Mouse (Mus musculus) hindbrain, embryonic 15.5 days (tissue): ENCODE results near the gene Rassf2. TPM values are rescaled to one million over a fixed set of nuclear protein-coding genes. Genes with fewer than 3 reads are reported as not detected.
A peak's percentile ranks its signal among the peaks of the same experiment; 100 is the strongest.

Source experiments
- ATAC-seq: fragments of 200-750 bp; cut with Nextera tagmentation; 2 replicates; pipeline ENCODE4 v1.8.0; 2017; ENCODE audit warnings: low read depth, moderate number of reproducible peaks, moderate TSS enrichment; ENCODE audit not compliant: low FRiP score
- H3K27ac ChIP-seq: fragments of 300-500 bp; sonication (generic); replicated peaks from 2 replicates; pipeline ENCODE4 v1.5.1; 2015; ENCODE audit warnings: mild to moderate bottlenecking, inconsistent platforms
- H3K27me3 ChIP-seq: fragments of 300-500 bp; sonication (generic); 2 replicates; pipeline ENCODE4 v1.6.1; 2015; ENCODE audit warnings: control low read depth, inconsistent platforms
- H3K36me3 ChIP-seq: fragments of 300-500 bp; sonication (generic); 2 replicates; pipeline ENCODE4 v1.6.1; 2015; ENCODE audit warnings: control low read depth, inconsistent platforms
- H3K4me1 ChIP-seq: fragments of 300-500 bp; sonication (generic); replicated peaks from 2 replicates; pipeline ENCODE4 v1.6.1; 2015; ENCODE audit warnings: control low read depth, inconsistent platforms
- H3K4me2 ChIP-seq: fragments of 300-500 bp; sonication (generic); 2 replicates; pipeline ENCODE4 v1.6.1; 2015; ENCODE audit warnings: moderate library complexity, mild to moderate bottlenecking, inconsistent platforms
- H3K4me3 ChIP-seq: fragments of 300-500 bp; sonication (generic); 2 replicates; pipeline ENCODE4 v1.5.1; 2015; ENCODE audit warnings: mild to moderate bottlenecking, inconsistent platforms
- H3K9ac ChIP-seq: fragments of 300-500 bp; sonication (generic); 2 replicates; pipeline ENCODE4 v1.6.1; 2015; ENCODE audit warnings: inconsistent platforms
- H3K9me3 ChIP-seq: fragments of 300-500 bp; sonication (generic); 2 replicates; pipeline ENCODE4 v1.6.1; 2016; ENCODE audit warnings: control low read depth, inconsistent platforms
- WGBS: fragments of 180-500 bp; shearing (Covaris S2); methylation state at CpG from one replicate; pipeline ENCODE4 v1.1.7; 2015; 5-methylcytosine and 5-hydroxymethylcytosine counted together
- polyA plus RNA-seq: library from polyadenylated mRNA; unstranded; fragments of >200 nt; fragmentation: Nextera tagmentation; extraction: Ambion mirVana; gene quantifications from 2 replicates; pipeline ENCODE4 v1.2.1, GENCODE M21; 2015

The Rassf2 gene
- polyA plus RNA-seq, 1 experiment from 2014 or later, result 32.7 TPM

DNA sequence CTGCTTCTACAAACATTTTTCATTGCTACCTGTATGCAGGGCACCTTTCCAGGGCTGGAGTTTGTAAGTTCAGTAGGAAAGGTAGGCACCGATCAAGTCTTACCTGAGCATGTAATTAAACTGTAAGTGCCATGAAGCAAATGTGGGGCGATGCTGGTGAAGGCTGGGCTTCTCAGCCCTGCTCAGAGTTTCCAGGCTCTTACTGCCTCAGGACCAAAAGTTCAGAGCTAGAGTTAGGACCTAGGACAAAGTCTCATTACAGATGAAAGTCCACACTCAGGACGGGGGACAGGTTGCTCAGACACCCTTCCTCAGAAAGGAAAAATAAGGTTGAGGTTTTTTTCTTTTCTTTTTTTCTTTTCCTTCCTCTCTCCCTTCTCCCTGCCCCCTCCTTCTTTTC, 19.4 kb upstream of the Rassf2 start:
- no peak overlapping the region for H3K27ac ChIP-seq
- H3K36me3 ChIP-seq, result peaks cover under 1% of the 10 kb centered on the region; the same call in 1 of the 2 replicates
- no peak overlapping the region for H3K4me3 ChIP-seq
- H3K4me2 ChIP-seq, result no peak overlapping the region
- H3K4me1 ChIP-seq, result peaks cover 6% of the 10 kb centered on the region; the same call in 1 of the 2 replicates
- no peak for ATAC-seq
- no peaks in the 10 kb centered on the region for H3K27me3 ChIP-seq
- H3K9ac ChIP-seq, result no peak overlapping the region
- H3K9me3 ChIP-seq, result no peaks in the 10 kb centered on the region
- 83% methylated on average over 3 of the region's 3 CpGs for WGBS

DNA sequence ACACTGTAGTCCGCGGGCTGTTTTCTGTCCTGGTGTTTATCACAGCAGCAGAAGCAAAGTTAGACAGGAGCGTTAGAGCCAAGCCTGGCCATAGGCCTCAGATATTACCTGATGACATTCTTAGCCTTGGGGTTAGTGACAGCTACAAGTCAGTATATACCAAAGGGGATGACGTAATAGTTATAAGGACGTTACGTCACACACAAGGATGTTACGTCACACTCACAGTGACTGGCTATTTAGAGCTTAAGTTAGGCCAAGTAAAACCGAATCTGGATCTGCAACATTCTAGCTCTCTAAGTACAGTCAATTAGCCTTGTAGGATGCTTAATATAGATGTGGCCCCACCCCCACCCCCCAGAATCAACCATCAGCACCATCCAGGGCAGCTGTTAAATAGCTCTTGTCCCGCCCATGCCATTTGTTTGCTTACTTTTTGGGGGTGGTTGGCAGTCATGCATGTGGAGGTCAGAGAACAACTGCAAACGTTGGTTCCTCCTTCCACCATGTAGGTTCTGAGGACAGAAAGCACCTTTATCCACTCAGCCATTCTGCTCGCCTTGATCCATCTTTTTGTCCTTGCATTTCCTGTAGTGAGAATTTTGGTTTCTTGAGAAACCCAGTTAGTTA, 18.2 kb upstream of the Rassf2 start:
- Histone ChIP-seq H3K36me3 (no peaks in the 10 kb centered on the region), H3K9me3 (no peaks in the 10 kb centered on the region), H3K4me3 (no peak overlapping the region), H3K4me1 (peaks cover 9% of the 10 kb centered on the region; the same call in 1 of the 2 replicates), H3K27ac (no peak overlapping the region), H3K9ac (no peak overlapping the region), H3K4me2 (no peak overlapping the region), H3K27me3 (no peaks in the 10 kb centered on the region)
- ATAC-seq, result no peak
- 87% methylated on average over 11 of the region's 11 CpGs for WGBS

DNA sequence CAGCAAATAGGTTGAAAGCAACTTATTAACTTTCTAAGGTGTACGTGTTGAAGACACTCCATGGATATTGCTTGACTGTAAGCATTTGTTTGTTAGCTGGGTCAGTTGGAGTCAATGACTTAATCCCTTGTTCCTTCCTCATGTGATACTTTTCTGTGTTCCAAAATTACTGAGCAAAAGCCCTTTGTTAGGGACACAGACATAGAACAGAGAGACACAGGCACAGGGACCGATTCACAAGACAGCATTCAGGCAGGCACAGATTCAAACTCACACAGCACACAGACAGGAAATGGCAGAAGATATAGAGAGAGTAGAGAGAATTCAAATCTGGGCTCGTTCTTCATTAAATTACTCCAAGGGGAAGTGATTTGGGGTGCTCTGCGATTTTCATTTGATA, 17.3 kb upstream of the Rassf2 start:
- ATAC-seq, result no peak
- no peak overlapping the region for H3K9ac ChIP-seq
- H3K4me1 ChIP-seq, result peaks cover 14% of the 10 kb centered on the region; the same call in 1 of the 2 replicates
- WGBS, result 87% methylated on average over 4 of the region's 4 CpGs
- no peaks in the 10 kb centered on the region for H3K27me3 ChIP-seq
- H3K9me3 ChIP-seq, result no peaks in the 10 kb centered on the region
- H3K27ac ChIP-seq, result no peak overlapping the region
- no peak overlapping the region for H3K4me2 ChIP-seq
- H3K4me3 ChIP-seq, result no peak overlapping the region
- no peaks in the 10 kb centered on the region for H3K36me3 ChIP-seq

DNA sequence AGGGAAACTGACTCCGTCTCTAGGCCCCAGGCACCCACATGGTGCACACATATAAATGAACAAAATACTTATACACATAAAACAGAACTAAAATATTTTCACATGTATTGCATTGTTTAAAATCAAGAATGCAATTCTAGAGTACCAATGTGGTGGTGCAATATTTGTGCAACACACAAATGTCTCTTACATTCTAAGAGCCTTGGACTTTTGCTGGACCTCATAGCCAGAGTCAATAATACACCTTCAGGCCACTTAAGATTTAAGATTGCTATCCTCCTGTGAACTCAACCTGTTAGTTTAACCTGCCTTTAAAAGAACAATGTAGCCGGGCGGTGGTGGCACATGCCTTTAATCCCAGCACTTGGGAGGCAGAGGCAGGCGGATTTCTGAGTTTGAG, 16.6 kb upstream of the Rassf2 start:
- Histone ChIP-seq H3K27me3 (no peaks in the 10 kb centered on the region), H3K4me1 (peaks cover 14% of the 10 kb centered on the region; the same call in 1 of the 2 replicates), H3K27ac (no peak overlapping the region), H3K4me3 (no peak overlapping the region), H3K4me2 (no peak overlapping the region), H3K36me3 (no peaks in the 10 kb centered on the region), H3K9ac (no peak overlapping the region), H3K9me3 (no peaks in the 10 kb centered on the region)
- no peak for ATAC-seq
- WGBS, result 96% methylated on average over 4 of the region's 4 CpGs

DNA sequence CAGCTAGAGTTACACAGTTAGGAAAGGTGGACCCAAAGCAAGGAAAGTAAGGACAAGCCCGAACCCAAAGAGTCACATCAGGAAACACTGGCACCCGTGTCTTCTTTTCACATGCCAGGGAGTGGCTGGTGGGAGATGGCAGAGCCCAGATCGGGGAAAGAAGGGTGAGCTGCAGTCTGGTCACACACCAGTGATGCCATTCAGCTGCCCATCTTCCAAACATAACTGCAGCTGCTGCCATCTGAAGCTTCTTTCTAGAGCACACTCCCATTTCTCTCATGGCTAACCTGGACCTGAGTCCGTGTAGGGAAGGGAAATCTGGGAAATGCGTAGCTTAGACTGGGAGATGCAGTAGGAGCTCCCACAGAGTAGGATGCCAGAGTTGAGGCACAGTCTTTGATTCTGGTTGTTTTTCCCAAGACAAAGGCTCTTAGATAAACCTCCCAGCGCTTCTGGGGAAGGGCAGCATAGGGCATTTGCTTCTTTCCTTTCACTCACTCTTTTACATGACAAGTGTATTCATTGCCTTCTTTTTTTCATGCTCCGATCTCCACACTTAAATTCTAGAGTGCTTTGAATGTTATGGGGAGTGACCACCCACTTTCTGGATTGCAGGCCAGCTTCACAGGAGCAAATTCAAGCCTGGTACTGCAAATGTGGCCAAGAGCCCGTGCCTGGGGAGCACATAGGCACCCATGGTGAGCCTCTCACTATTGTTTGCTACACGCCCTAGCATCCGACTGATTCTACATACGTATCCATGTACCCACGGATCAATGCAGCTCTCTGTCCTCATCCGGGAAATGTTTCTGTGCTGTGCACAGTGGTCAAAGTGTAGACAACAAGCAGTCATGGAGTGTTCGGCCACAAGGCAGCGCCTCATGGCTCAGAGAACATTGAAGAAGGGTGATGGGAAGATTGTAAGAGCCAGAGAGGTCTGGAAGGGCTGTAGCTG, 14.5 kb upstream of the Rassf2 start:
- Histone ChIP-seq H3K4me3 (no peak overlapping the region), H3K27ac (no peak overlapping the region), H3K4me2 (no peak overlapping the region), H3K9ac (no peak overlapping the region), H3K27me3 (no peaks in the 10 kb centered on the region), H3K36me3 (no peaks in the 10 kb centered on the region), H3K4me1 (peaks cover 14% of the 10 kb centered on the region; the same call in 1 of the 2 replicates), H3K9me3 (no peaks in the 10 kb centered on the region)
- ATAC-seq, result no peak
- WGBS, result 59% methylated on average over 15 of the region's 15 CpGs

DNA sequence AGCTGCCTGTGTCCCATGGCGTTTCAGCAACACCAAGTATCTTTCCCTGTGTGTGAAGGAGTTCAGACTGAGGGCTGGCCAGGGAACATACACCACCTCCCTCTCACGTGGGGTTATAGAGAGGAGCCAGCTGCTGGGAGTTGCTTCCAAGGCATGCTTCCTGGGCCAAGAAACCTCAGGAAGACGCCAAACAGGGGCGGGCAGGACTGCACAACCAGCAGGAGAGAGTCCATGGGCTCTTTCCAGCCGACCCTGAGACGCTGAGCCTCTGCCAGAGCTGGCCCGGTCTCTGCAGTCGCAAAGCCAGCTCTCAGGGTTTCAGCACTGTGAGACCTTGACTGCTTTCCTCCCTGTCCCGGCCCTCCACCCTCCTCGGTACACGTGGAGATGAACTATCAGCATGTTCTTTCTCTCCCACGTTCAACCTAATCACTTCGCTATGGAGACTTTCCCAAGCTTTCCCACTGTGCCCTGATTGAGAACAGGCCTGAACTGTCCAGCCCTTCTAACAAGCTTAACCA, 13.1 kb upstream of the Rassf2 start:
- Histone ChIP-seq H3K27me3 (no peaks in the 10 kb centered on the region), H3K9me3 (no peaks in the 10 kb centered on the region), H3K27ac (peak overlapping the region; percentile 44; the same call in 1 of the 2 replicates), H3K4me1 (peaks cover 14% of the 10 kb centered on the region; the same call in 1 of the 2 replicates), H3K36me3 (no peaks in the 10 kb centered on the region), H3K9ac (no peak overlapping the region), H3K4me2 (no peak overlapping the region; the same call in 1 of the 2 replicates), H3K4me3 (no peak overlapping the region)
- WGBS, result 48% methylated on average over 13 of the region's 13 CpGs
- peak; percentile 90 for ATAC-seq

DNA sequence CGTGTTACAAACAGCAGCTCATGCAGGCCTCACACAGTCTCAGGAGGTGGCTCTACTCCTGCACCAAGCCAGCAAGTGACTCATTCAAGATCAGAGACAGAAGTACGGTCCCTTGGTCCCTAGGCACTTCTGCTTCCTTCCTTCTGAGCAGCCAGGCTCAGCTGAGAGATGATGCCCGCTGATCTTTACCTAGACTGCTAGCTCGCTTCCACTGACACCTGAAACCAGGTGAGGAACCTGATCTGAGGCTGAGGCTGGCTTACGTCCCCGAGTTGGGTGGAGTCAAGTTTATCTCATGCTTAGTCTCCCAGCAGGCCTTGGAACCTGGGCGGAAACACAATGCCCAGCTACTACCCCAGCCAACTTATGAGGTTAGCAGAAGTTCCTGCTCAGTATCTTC, 9.8 kb upstream of the Rassf2 start:
- 74% methylated on average over 7 of the region's 7 CpGs for WGBS
- H3K9ac ChIP-seq, result no peak overlapping the region

DNA sequence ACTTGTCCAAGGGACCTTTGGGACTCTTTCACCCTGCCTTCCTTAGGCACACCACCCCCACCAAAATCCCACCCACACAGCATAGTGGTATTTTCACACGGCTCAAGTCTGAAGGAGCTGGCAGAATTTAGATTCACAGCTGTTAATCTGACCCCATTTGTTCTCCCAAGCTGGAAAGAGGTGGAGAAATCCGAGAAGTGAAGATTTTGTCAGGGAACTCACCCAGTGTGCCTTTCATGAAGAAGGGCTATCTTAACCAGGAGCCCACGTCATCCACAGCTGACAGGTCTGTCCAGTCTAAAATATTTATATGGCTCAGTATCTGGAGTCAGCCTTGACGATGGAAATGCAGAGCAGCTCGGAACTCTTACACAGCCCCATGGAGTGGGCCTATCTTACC, 6.3 kb upstream of the Rassf2 start:
- 85% methylated on average over 5 of the region's 5 CpGs for WGBS
- Histone ChIP-seq H3K9me3 (no peaks in the 10 kb centered on the region), H3K4me1 (peaks cover 2% of the 10 kb centered on the region), H3K27ac (no peak overlapping the region), H3K4me3 (no peak overlapping the region), H3K9ac (no peak overlapping the region), H3K4me2 (no peak overlapping the region), H3K36me3 (no peaks in the 10 kb centered on the region), H3K27me3 (no peaks in the 10 kb centered on the region)
- no peak for ATAC-seq

More for the DNA sequence above, 9.8 kb upstream of the Rassf2 start:
- Histone ChIP-seq H3K4me3 (no peak overlapping the region), H3K27me3 (no peaks in the 10 kb centered on the region), H3K9me3 (no peaks in the 10 kb centered on the region), H3K27ac (no peak overlapping the region), H3K36me3 (no peaks in the 10 kb centered on the region), H3K4me1 (peaks cover 12% of the 10 kb centered on the region; the same call in 1 of the 2 replicates), H3K4me2 (no peak overlapping the region)
- no peak for ATAC-seq

DNA sequence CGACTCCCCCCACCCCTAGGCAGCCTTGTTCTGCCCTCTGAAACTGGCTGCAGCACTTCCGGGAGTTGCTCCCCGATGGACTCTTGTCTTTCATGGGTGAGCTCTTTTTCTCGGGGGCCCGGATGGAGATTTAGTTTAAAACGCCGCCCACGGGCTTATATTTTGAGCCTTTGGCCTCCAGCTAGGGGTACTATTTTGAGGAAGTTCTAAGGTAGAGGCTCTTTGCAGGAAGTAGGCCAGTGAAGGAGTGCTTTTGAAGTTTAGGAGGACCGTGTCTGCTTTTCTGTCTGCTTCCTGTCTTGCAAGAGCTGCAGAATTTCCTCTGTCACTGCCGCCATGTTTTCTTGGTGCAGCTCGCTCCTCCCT, 5.4 kb upstream of the Rassf2 start:
- no peak overlapping the region for H3K4me3 ChIP-seq
- H3K4me1 ChIP-seq, result peaks cover 10% of the 10 kb centered on the region
- peak overlapping the region; percentile 2; the same call in 1 of the 2 replicates for H3K27ac ChIP-seq
- H3K9ac ChIP-seq, result no peak overlapping the region
- H3K4me2 ChIP-seq, result no peak overlapping the region
- no peaks in the 10 kb centered on the region for H3K27me3 ChIP-seq
- H3K9me3 ChIP-seq, result no peaks in the 10 kb centered on the region
- no peak for ATAC-seq
- H3K36me3 ChIP-seq, result no peaks in the 10 kb centered on the region
- 55% methylated on average over 11 of the region's 11 CpGs for WGBS

DNA sequence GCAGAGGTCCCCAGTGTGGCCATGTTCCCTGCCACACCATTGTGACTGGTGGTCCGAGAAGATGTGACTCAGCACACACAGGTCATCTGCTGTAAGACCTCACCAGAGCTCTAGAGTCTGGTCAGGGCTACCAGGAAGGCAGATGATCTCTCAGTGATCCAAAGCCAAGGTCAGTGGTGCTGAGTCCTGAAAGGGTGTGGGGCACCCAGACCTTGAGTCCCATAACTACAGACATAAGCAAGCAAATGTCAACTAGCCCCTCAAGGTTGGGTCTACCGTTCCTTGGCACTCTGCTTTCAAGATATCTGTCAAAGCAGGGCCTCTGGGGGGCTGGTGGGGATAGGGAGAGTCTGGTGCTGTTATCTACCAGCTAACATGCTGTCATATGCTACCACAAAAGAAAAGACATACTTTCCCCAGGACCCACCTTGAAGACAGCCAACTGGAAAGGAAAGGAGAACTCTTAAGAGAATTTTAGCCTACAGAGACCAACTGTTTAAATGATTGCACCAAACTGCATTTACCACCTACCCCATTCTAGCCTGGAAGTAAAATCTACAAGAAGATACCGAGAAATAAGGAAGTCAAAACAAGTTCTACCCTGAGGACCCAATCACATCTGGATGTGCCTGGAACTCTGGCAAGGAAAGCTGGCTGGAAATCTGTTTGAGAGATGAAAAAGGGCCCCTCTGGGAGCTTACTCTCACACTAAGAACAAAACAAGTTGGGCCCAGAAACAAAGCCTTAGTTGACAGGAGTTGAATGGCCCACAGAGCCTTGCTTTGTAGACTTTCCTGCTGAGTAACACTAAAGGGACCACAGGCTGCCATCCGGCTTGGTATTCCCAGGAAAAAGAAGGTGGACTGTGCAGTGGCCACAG, 4.8 kb upstream of the Rassf2 start:
- peak overlapping the region; percentile 27; the same call in 1 of the 2 replicates for H3K27ac ChIP-seq
- 58% methylated on average over 4 of the region's 4 CpGs for WGBS
- H3K4me2 ChIP-seq, result no peak overlapping the region
- no peak overlapping the region for H3K4me3 ChIP-seq
- no peaks in the 10 kb centered on the region for H3K27me3 ChIP-seq
- no peak overlapping the region for H3K9ac ChIP-seq
- no peaks in the 10 kb centered on the region for H3K9me3 ChIP-seq
- no peaks in the 10 kb centered on the region for H3K36me3 ChIP-seq
- ATAC-seq, result no peak
- H3K4me1 ChIP-seq, result peaks cover 14% of the 10 kb centered on the region

DNA sequence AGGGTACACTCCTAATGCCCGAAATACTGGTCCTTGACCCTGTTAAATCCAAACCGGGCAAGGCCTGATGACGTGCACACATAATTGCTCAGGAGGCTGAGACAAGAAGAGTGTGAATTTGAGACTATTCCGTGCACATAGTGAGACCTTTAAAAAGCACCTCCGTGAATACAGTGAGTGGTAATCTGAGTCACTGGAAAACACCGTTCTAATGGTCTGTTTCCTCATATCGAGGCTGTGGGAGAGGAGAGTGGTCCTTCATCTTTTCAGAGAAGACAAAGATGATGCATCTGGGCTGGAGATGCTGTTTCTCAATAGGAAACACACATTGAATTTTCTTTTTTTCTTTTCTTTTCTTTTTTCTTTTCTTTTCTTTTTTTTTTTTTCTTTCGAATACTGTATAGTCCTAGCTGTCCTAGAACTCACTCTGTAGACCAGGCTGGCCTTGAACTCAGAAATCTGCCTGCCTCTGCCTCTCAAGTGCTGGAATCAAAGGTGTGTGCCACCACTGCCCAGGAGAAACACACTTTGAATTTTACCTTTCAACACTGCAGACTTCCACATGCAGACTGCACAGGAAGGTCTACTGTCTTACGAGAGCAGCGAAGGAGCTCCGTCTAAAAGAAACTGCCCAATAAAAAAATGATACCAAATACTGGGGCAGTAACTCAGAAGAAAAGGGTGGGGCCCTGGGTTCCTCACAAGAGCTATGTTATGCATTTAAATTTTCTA, 1.5 kb upstream of the Rassf2 start:
- H3K9ac ChIP-seq, result 0 out of 2 replicates have a peak overlapping the region, but pooled peaks have one; percentile 68

More for the DNA sequence above, 1.5 kb upstream of the Rassf2 start:
- no peaks in the 10 kb centered on the region for H3K9me3 ChIP-seq
- peak overlapping the region; percentile 87 for H3K4me2 ChIP-seq
- H3K4me3 ChIP-seq, result peak overlapping the region; percentile 71; the same call in 1 of the 2 replicates
- no peaks in the 10 kb centered on the region for H3K36me3 ChIP-seq
- H3K27ac ChIP-seq, result peak overlapping the region; percentile 89
- ATAC-seq, result no peak
- peaks cover 37% of the 10 kb centered on the region for H3K4me1 ChIP-seq
- 54% methylated on average over 11 of the region's 11 CpGs for WGBS
- no peaks in the 10 kb centered on the region for H3K27me3 ChIP-seq
